Mouse (Mus musculus) limb, embryonic 11.5 days (tissue): ENCODE results near the gene Phyhipl. TPM values are rescaled to one million over a fixed set of nuclear protein-coding genes. Genes with fewer than 3 reads are reported as not detected.

Experiments
- ATAC-seq: fragments of 200-750 bp; cut with Nextera tagmentation; 2 replicates; pipeline ENCODE4 v1.8.0; 2017; ENCODE audit warnings: low read depth; ENCODE audit not compliant: insufficient number of reproducible peaks, low FRiP score, low TSS enrichment
- DNase-seq: peaks from one replicate; pipeline ENCODE4 v3.0.0-alpha.2; 2015; ENCODE audit warnings: low spot score
- H3K27ac ChIP-seq: fragments of 300-500 bp; sonication (generic); replicated peaks from 2 replicates; pipeline ENCODE4 v1.5.1; 2014; ENCODE audit warnings: low read depth, mild to moderate bottlenecking, low read length
- H3K27me3 ChIP-seq: fragments of 300-500 bp; sonication (generic); 2 replicates; pipeline ENCODE4 v1.6.1; 2014; ENCODE audit warnings: mild to moderate bottlenecking, low read length, mixed read lengths; ENCODE audit not compliant: control insufficient read depth, insufficient read depth
- H3K36me3 ChIP-seq: fragments of 300-500 bp; sonication (generic); 2 replicates; pipeline ENCODE4 v1.6.1; 2014; ENCODE audit warnings: mild to moderate bottlenecking, low read length, moderate library complexity, mixed read lengths; ENCODE audit not compliant: control insufficient read depth, insufficient read depth
- H3K4me1 ChIP-seq: fragments of 300-500 bp; sonication (generic); 2 replicates; pipeline ENCODE4 v1.6.1; 2014; ENCODE audit warnings: low read length, mixed read lengths; ENCODE audit not compliant: control insufficient read depth, insufficient read depth
- H3K4me2 ChIP-seq: fragments of 300-500 bp; sonication (generic); 2 replicates; pipeline ENCODE4 v1.6.1; 2014; ENCODE audit warnings: low read depth, mild to moderate bottlenecking, moderate library complexity; ENCODE audit not compliant: severe bottlenecking
- H3K4me3 ChIP-seq: fragments of 300-500 bp; sonication (generic); 2 replicates; pipeline ENCODE4 v1.5.1; 2014; ENCODE audit warnings: low read depth, low read length
- H3K9ac ChIP-seq: fragments of 300-500 bp; sonication (generic); 2 replicates; pipeline ENCODE4 v1.6.1; 2014; ENCODE audit warnings: mild to moderate bottlenecking, low read length
- H3K9me3 ChIP-seq: fragments of 300-500 bp; sonication (generic); 2 replicates; pipeline ENCODE4 v1.6.1; 2016; ENCODE audit warnings: low read length; ENCODE audit not compliant: control insufficient read depth
- WGBS: fragments of 180-500 bp; shearing (Covaris S2); extraction: QIAGEN DNeasy Blood & Tissue Kit; methylation state at CpG from one replicate; pipeline ENCODE4 v1.1.7; 2014; 5-methylcytosine and 5-hydroxymethylcytosine counted together
- polyA plus RNA-seq: library from polyadenylated mRNA; unstranded; fragments of >200 nt; fragmentation: Nextera tagmentation; extraction: Ambion mirVana; gene quantifications from 2 replicates; pipeline ENCODE4 v1.2.1, GENCODE M21; 2014

The Phyhipl gene
- polyA plus RNA-seq, 1 experiment from 2014 or later, result 2.1 TPM

- Histone ChIP-seq H3K27me3 (no peaks in the 10 kb centered on the region), H3K4me2 (no peak overlapping the region), H3K9ac (no peak overlapping the region), H3K36me3 (no peaks in the 10 kb centered on the region), H3K4me1 (no peaks in the 10 kb centered on the region), H3K9me3 (no peaks in the 10 kb centered on the region), H3K4me3 (no peak overlapping the region), H3K27ac (no peak overlapping the region)
- DNase-seq, result no peak
- 71% methylated on average over 1 of the region's 1 CpGs for WGBS
- ATAC-seq, result no peak
Observed at GRCm38 (mm10) chr10:70611633-70612032, 44.1 kb downstream of the Phyhipl start.

DNA sequence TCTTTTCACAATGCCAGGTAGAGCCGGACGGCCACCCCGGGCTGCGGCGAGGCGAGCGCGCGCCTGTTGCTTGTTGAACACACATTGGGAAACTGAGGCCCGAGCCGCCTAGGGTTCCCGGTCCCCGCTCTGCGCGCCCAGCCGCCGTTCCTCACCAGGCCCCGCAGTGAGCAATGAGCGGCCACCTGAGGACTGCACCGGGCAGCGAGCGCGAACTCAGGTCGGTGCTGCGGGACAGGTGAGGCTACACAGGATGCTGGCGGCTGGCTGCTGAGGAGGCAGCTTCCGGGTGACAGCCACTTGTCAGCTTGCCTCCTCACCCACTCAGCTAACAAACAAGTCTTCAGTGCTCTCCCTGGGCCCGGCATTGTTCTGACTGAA is 55.9 kb downstream of the Phyhipl start:
- WGBS, result 2% methylated on average over 28 of the region's 28 CpGs
- H3K27ac ChIP-seq, result no peak overlapping the region

DNA sequence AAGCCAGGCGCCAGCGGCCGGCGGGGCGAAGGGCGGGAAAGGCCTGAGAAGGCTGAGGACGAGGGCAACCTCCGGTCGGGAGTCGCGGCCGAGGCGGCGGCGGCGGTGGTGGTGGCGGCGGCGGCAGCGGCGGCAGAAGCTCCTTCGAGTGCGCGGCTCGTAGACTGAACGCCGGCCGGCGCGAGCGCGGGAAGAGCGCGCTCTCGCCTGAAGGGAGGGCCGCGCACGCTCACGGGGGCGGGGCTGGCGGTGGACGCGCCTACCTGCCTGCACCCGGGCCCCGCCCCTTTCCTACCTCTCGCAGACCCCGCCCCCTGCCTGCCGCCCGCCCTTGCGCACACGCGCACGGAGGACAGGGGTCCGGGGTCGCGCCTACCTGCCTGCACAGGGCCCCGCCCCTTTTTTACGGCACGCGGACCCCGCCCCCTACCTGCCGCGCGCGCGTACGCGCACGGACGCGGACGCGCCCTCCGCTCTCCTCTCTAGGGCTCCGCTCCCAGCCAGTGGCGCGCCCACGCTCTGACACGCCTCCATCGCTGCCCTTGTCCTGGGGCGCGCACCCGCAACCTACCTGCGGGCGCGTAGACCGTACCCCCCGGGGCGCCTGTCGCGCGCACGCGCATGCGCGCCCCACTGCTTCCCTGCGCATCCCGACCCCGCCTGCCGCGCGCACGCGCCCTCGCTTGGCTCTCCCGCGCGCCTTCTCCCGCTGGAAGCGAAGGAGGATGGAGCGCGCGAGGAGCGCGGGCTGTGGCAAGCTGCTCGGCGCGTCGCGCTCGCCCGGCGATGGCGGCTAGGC is 56.4 kb downstream of the Phyhipl start:
- DNase-seq, result peak; percentile 87
- peak overlapping the region; percentile 59 for H3K4me3 ChIP-seq
- no peak overlapping the region for H3K27ac ChIP-seq
- H3K4me1 ChIP-seq, result no peaks in the 10 kb centered on the region; the same call in 1 of the 2 replicates
- peak; percentile 85 for ATAC-seq
- peak overlapping the region; percentile 95 for H3K4me2 ChIP-seq
- peaks cover 10% of the 10 kb centered on the region for H3K27me3 ChIP-seq
- under 1% methylated on average over 99 of the region's 124 CpGs for WGBS
- H3K9me3 ChIP-seq, result no peaks in the 10 kb centered on the region
- no peaks in the 10 kb centered on the region for H3K36me3 ChIP-seq
- peak overlapping the region; percentile 50 for H3K9ac ChIP-seq

More for the DNA sequence above, 55.9 kb downstream of the Phyhipl start:
- Histone ChIP-seq H3K9me3 (no peaks in the 10 kb centered on the region), H3K27me3 (peaks cover 10% of the 10 kb centered on the region), H3K4me1 (no peaks in the 10 kb centered on the region; the same call in 1 of the 2 replicates), H3K4me3 (peak overlapping the region; percentile 59), H3K9ac (peak overlapping the region; percentile 50), H3K4me2 (peak overlapping the region; percentile 95), H3K36me3 (no peaks in the 10 kb centered on the region)
- no peak for DNase-seq
- peak; percentile 24; the same call in 1 of the 2 replicates for ATAC-seq

DNA sequence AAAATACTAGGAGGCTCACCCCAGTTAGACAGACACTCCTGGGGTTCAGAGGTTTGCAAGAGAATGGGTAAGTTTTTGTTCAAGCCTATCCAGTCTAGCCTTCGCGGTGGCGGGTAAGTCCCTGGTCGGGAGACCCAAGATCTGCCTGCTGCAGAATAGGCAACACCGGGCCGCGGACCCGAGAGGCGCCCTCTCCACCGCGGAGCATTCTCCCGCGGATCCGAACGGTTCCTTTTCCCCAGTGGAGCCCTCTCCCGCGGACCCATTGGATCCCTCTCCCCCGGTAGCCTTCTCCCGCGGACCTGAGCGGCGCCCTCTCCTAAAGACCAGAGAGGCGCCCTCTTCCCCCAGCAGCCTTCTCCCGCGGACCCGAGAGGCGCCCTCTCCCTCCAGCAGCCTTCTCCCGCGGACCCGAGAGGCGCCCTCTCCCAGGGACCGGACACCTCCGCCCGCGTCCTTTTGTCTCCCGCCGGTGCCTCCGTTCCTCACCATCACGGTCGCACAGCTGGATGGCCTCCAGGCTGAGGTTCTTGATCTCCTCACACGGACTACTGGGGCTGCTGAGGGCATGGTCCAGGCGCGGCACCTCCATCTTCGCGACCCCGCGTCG is 57.1 kb downstream of the Phyhipl start:
- peaks cover 10% of the 10 kb centered on the region for H3K27me3 ChIP-seq
- H3K9ac ChIP-seq, result peak overlapping the region; percentile 32; the same call in 1 of the 2 replicates
- no peaks in the 10 kb centered on the region for H3K36me3 ChIP-seq
- H3K27ac ChIP-seq, result no peak overlapping the region
- peak overlapping the region; percentile 59 for H3K4me3 ChIP-seq
- ATAC-seq (peak; percentile 76; the same call in 1 of the 2 replicates), DNase-seq (peak; percentile 65)
- peak overlapping the region; percentile 95 for H3K4me2 ChIP-seq
- no peaks in the 10 kb centered on the region for H3K9me3 ChIP-seq
- WGBS, result under 1% methylated on average over 48 of the region's 48 CpGs
- no peaks in the 10 kb centered on the region; the same call in 1 of the 2 replicates for H3K4me1 ChIP-seq

DNA sequence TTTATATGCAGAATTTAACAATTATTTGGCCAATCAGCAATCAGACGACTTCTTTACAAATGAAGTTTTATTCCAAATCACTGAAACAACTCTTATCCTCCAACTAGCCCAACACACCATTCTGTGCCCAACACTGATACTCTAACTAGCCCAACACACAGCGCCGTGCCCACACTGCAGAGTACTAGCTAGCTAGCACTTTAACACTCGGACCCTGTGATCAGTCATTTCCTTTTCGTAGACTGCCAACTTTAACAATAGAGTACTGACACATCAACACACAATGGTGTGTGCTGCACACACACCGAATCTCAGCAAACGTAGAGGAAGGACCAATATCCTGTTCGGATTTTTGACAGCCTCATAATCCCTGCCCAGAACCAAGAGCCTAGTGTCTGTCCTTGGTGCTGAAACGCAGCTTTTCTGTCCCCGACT is 57.7 kb downstream of the Phyhipl start:
- 25% methylated on average over 10 of the region's 10 CpGs for WGBS
- Histone ChIP-seq H3K9me3 (no peaks in the 10 kb centered on the region), H3K9ac (no peak overlapping the region), H3K36me3 (no peaks in the 10 kb centered on the region), H3K4me2 (peak overlapping the region; percentile 95), H3K27ac (no peak overlapping the region), H3K4me1 (no peaks in the 10 kb centered on the region; the same call in 1 of the 2 replicates), H3K4me3 (peak overlapping the region; percentile 59), H3K27me3 (peaks cover 10% of the 10 kb centered on the region)
- peak; percentile 83 for DNase-seq
- ATAC-seq, result no peak

DNA sequence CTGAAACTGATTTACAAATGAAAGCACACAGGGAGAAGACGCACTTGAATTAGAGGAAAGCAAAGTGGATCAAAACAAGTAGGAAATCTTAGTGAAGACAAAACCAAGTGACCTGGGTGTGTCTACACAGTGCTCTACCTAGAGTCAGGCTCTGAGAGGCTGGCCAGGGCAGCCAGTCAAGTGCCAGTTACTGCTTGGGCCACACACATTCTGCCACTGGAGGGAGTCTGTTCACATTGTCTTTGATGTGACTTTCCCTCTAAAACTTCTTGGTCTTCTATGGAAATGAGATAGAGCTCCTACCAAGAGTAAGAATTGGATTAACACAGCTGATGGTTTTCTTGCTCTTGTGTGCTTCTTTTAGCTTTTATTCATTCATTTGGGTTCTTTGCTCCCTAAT is 61.8 kb downstream of the Phyhipl start:
- WGBS, result 50% methylated on average over 1 of the region's 1 CpGs
- Histone ChIP-seq H3K4me1 (no peaks in the 10 kb centered on the region; the same call in 1 of the 2 replicates), H3K9ac (no peak overlapping the region), H3K27me3 (peaks cover 4% of the 10 kb centered on the region), H3K9me3 (no peaks in the 10 kb centered on the region), H3K36me3 (no peaks in the 10 kb centered on the region), H3K4me3 (no peak overlapping the region), H3K27ac (no peak overlapping the region), H3K4me2 (no peak overlapping the region)
- ATAC-seq, result no peak
- DNase-seq, result no peak

GRCm38 (mm10) chr10:70586876-70587405 is 68.8 kb downstream of the Phyhipl start:
- ATAC-seq (no peak), DNase-seq (no peak)
- H3K9ac ChIP-seq, result no peak overlapping the region
- 55% methylated on average over 3 of the region's 3 CpGs for WGBS
- H3K27ac ChIP-seq, result no peak overlapping the region
- H3K36me3 ChIP-seq, result no peaks in the 10 kb centered on the region
- no peaks in the 10 kb centered on the region for H3K27me3 ChIP-seq
- no peaks in the 10 kb centered on the region for H3K4me1 ChIP-seq
- no peak overlapping the region for H3K4me2 ChIP-seq
- H3K9me3 ChIP-seq, result no peaks in the 10 kb centered on the region
- H3K4me3 ChIP-seq, result no peak overlapping the region

DNA sequence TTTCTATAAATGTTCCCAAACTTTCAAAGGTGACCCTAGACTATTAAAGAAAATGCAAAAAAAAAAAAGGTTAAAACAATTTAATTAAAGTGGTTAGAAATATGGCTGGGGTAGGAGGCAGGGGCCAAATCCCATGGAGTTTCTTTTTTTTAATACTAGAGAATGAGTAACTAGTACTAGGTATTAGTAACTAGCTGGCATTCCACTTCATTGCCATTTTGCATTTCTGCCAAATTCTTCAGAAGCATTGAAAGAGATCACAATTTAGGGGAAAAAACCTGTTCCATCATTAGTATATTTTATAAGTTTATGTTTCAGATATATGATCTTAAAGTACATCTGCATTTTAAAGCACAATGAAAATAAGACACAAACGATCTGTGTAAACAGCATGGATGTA is 71.6 kb downstream of the Phyhipl start:
- Histone ChIP-seq H3K4me3 (no peak overlapping the region), H3K36me3 (no peaks in the 10 kb centered on the region), H3K9me3 (no peaks in the 10 kb centered on the region), H3K9ac (no peak overlapping the region), H3K4me2 (no peak overlapping the region), H3K4me1 (no peaks in the 10 kb centered on the region), H3K27me3 (no peaks in the 10 kb centered on the region), H3K27ac (no peak overlapping the region)
- 85% methylated on average over 1 of the region's 1 CpGs for WGBS
- DNase-seq (no peak), ATAC-seq (no peak)
